Mouse (Mus musculus) stomach, embryonic 15.5 days (tissue): ENCODE measurements around the gene Uhrf1bp1. TPM values are rescaled to one million over a fixed set of nuclear protein-coding genes. Genes with fewer than 3 reads are reported as not detected.
"Not testable (repeated sequence)": the region's sequence is repeated elsewhere in the genome, so short reads cannot be mapped to it uniquely, and the experiment has no call there.

Source experiments
- ATAC-seq: fragments of 200-750 bp; cut with Nextera tagmentation; 2 replicates; pipeline ENCODE4 v1.8.0; 2017; ENCODE audit warnings: low read depth, moderate number of reproducible peaks, moderate TSS enrichment; ENCODE audit not compliant: insufficient read depth, low FRiP score
- H3K27ac ChIP-seq: fragments of 300-500 bp; sonication (generic); 2 replicates; pipeline ENCODE4 v1.5.1; 2015; ENCODE audit warnings: mild to moderate bottlenecking, inconsistent platforms
- H3K27me3 ChIP-seq: fragments of 300-500 bp; sonication (generic); replicated peaks from 2 replicates; pipeline ENCODE4 v1.6.1; 2015; ENCODE audit warnings: inconsistent platforms
- H3K36me3 ChIP-seq: fragments of 300-500 bp; sonication (generic); 2 replicates; pipeline ENCODE4 v1.6.1; 2015; ENCODE audit warnings: inconsistent platforms
- H3K4me1 ChIP-seq: fragments of 300-500 bp; sonication (generic); 2 replicates; pipeline ENCODE4 v1.6.1; 2015; ENCODE audit warnings: inconsistent platforms
- H3K4me2 ChIP-seq: fragments of 300-500 bp; sonication (generic); 2 replicates; pipeline ENCODE4 v1.6.1; 2015; ENCODE audit warnings: mild to moderate bottlenecking, inconsistent platforms
- H3K4me3 ChIP-seq: fragments of 300-500 bp; sonication (generic); replicated peaks from 2 replicates; pipeline ENCODE4 v1.5.1; 2015; ENCODE audit warnings: inconsistent platforms
- H3K9ac ChIP-seq: fragments of 300-500 bp; sonication (generic); 2 replicates; pipeline ENCODE4 v1.6.1; 2015; ENCODE audit warnings: inconsistent platforms
- H3K9me3 ChIP-seq: fragments of 300-500 bp; sonication (generic); 2 replicates; pipeline ENCODE4 v1.6.1; 2016; ENCODE audit warnings: inconsistent platforms
- WGBS: fragments of 180-500 bp; shearing (Covaris S2); methylation state at CpG from one replicate; pipeline ENCODE4 v1.1.7; 2015; 5-methylcytosine and 5-hydroxymethylcytosine counted together
- polyA plus RNA-seq: library from polyadenylated mRNA; unstranded; fragments of >200 nt; fragmentation: Nextera tagmentation; extraction: Ambion mirVana; gene quantifications from 2 replicates; pipeline ENCODE4 v1.2.1, GENCODE M21; 2015

Gene Uhrf1bp1
- polyA plus RNA-seq, 1 experiment from 2014 or later = 3.8 TPM

GRCm38 (mm10) chr17:27823142-27823905 lies 32.9 kb upstream of the Uhrf1bp1 start:
- Histone ChIP-seq H3K4me2 (no peak overlapping the region), H3K9me3 (no peaks in the 10 kb centered on the region), H3K4me3 (no peak overlapping the region), H3K27ac (no peak overlapping the region), H3K4me1 (peaks cover 31% of the 10 kb centered on the region), H3K36me3 (no peaks in the 10 kb centered on the region), H3K9ac (no peak overlapping the region), H3K27me3 (no peaks in the 10 kb centered on the region)
- WGBS = 77% methylated on average over 9 of the region's 9 CpGs
- ATAC-seq = no peak

GRCm38 (mm10) chr17:27824941-27825340 lies 31.3 kb upstream of the Uhrf1bp1 start:
- no peaks in the 10 kb centered on the region for H3K36me3 ChIP-seq
- 57% methylated on average over 1 of the region's 1 CpGs for WGBS
- ATAC-seq = no peak
- H3K4me3 ChIP-seq = no peak overlapping the region
- no peaks in the 10 kb centered on the region for H3K27me3 ChIP-seq
- H3K4me2 ChIP-seq = 0 out of 2 replicates have a peak overlapping the region, but pooled peaks have one; percentile 53
- H3K27ac ChIP-seq = no peak overlapping the region
- no peaks in the 10 kb centered on the region for H3K9me3 ChIP-seq
- peaks cover 23% of the 10 kb centered on the region for H3K4me1 ChIP-seq
- H3K9ac ChIP-seq = no peak overlapping the region

- Histone ChIP-seq H3K4me1 (peaks cover 23% of the 10 kb centered on the region), H3K36me3 (no peaks in the 10 kb centered on the region), H3K9me3 (no peaks in the 10 kb centered on the region), H3K9ac (no peak overlapping the region), H3K4me2 (peak overlapping the region; percentile 53), H3K4me3 (no peak overlapping the region), H3K27me3 (no peaks in the 10 kb centered on the region), H3K27ac (peak overlapping the region; percentile 51; the same call in 1 of the 2 replicates)
- no peak for ATAC-seq
- 42% methylated on average over 3 of the region's 3 CpGs for WGBS
These were observed 30.7 kb upstream of the Uhrf1bp1 start for GRCm38 (mm10) chr17:27825539-27825938.

GRCm38 (mm10) chr17:27825984-27826905 lies 30.0 kb upstream of the Uhrf1bp1 start:
- Histone ChIP-seq H3K9me3 (no peaks in the 10 kb centered on the region), H3K27me3 (no peaks in the 10 kb centered on the region), H3K4me2 (peak overlapping the region; percentile 53), H3K4me1 (peaks cover 18% of the 10 kb centered on the region), H3K9ac (no peak overlapping the region), H3K4me3 (peak overlapping the region; percentile 36), H3K27ac (peak overlapping the region; percentile 81), H3K36me3 (no peaks in the 10 kb centered on the region)
- 3% methylated on average over 22 of the region's 22 CpGs for WGBS
- ATAC-seq = peak; percentile 72

- H3K9me3 ChIP-seq = no peaks in the 10 kb centered on the region
- H3K4me2 ChIP-seq = peak overlapping the region; percentile 53
- peak; percentile 27; the same call in 1 of the 2 replicates for ATAC-seq
- no peaks in the 10 kb centered on the region for H3K36me3 ChIP-seq
- H3K27ac ChIP-seq = peak overlapping the region; percentile 81
- H3K4me3 ChIP-seq = peak overlapping the region; percentile 36
- no peaks in the 10 kb centered on the region for H3K27me3 ChIP-seq
- H3K9ac ChIP-seq = no peak overlapping the region
- 2% methylated on average over 8 of the region's 9 CpGs for WGBS
- H3K4me1 ChIP-seq = peaks cover 15% of the 10 kb centered on the region; the same call in 1 of the 2 replicates
These were observed 29.3 kb upstream of the Uhrf1bp1 start for GRCm38 (mm10) chr17:27826908-27827383.

DNA sequence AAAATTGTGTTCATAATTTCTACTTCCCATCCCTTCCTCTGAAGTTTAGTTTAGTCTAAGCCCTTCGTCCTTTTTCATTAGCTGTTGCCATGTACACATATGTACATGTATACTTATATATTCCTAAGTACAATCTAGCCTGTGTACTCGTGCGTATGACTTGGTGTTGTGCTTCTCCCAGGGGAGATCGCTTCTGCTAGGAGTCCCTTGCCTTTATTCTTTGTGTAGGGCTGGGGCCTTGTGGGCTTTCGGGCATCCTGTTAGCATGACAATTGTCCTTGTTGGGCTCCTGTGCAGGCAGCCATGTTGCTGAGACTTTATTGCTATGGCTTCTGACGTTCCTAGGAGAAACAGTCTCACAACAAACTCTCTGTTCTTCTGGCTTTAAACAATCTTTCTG lies 28.7 kb upstream of the Uhrf1bp1 start:
- no peak for ATAC-seq
- Histone ChIP-seq H3K4me3 (no peak overlapping the region), H3K36me3 (no peaks in the 10 kb centered on the region), H3K9me3 (no peaks in the 10 kb centered on the region), H3K9ac (no peak overlapping the region), H3K27ac (no peak overlapping the region), H3K4me2 (no peak overlapping the region), H3K27me3 (no peaks in the 10 kb centered on the region), H3K4me1 (peaks cover 15% of the 10 kb centered on the region; the same call in 1 of the 2 replicates)
- WGBS = 46% methylated on average over 6 of the region's 6 CpGs

DNA sequence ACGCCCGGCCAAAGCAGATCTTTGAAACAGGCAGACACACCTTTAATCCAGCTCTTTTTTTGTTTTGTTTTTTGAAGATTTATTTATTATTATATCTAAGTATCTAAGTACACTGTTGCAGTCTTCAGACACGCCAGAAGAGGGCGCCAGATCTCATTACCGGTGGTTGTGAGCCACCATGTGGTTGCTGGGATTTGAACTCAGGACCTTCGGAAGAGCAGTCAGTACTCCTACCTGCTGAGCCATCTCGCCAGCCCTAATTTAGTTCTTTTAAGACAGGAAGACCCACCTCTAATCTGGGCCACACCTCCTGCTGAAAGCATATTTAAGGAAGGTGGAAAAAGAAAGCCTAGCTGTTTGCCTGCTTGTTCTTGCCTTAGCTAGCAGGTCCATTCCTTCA lies 25.8 kb upstream of the Uhrf1bp1 start:
- 52% methylated on average over 7 of the region's 7 CpGs for WGBS
- H3K4me3 ChIP-seq = no peak overlapping the region
- no peaks in the 10 kb centered on the region for H3K9me3 ChIP-seq
- no peak overlapping the region for H3K4me2 ChIP-seq
- no peak overlapping the region for H3K9ac ChIP-seq
- no peak for ATAC-seq
- H3K27ac ChIP-seq = no peak overlapping the region
- H3K27me3 ChIP-seq = no peaks in the 10 kb centered on the region
- H3K36me3 ChIP-seq = no peaks in the 10 kb centered on the region
- peaks cover 12% of the 10 kb centered on the region; the same call in 1 of the 2 replicates for H3K4me1 ChIP-seq

DNA sequence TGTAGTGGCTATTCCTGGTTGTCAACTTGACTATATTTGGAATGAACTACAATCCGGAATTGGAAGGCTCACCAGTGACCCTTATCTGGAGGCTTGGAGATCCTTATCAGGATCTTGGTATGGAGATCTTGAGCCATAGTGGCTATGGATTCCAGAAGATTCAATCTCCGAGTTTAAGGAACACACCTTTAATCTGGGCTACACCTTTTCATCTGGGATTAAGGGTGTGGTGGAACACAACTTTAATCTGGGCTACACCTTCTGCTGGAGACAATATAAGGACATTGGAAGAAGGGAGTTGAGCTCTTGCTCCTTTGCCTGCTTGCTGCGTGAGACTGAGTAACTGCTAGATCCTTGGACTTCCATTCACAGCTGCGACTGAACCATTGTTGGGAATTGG lies 18.4 kb upstream of the Uhrf1bp1 start, which contains the start of gene Snrpc:
Gene Snrpc (plus strand): TSS at position 301 of the 400 bp plus-strand sequence.
- H3K4me2 ChIP-seq, H3K27ac ChIP-seq, ATAC-seq, H3K27me3 ChIP-seq, H3K4me3 ChIP-seq, H3K4me1 ChIP-seq, H3K9me3 ChIP-seq, H3K9ac ChIP-seq: not testable (repeated sequence)
- 79% methylated on average over 4 of the region's 4 CpGs for WGBS
- H3K36me3 ChIP-seq = peaks cover 11% of the 10 kb centered on the region

DNA sequence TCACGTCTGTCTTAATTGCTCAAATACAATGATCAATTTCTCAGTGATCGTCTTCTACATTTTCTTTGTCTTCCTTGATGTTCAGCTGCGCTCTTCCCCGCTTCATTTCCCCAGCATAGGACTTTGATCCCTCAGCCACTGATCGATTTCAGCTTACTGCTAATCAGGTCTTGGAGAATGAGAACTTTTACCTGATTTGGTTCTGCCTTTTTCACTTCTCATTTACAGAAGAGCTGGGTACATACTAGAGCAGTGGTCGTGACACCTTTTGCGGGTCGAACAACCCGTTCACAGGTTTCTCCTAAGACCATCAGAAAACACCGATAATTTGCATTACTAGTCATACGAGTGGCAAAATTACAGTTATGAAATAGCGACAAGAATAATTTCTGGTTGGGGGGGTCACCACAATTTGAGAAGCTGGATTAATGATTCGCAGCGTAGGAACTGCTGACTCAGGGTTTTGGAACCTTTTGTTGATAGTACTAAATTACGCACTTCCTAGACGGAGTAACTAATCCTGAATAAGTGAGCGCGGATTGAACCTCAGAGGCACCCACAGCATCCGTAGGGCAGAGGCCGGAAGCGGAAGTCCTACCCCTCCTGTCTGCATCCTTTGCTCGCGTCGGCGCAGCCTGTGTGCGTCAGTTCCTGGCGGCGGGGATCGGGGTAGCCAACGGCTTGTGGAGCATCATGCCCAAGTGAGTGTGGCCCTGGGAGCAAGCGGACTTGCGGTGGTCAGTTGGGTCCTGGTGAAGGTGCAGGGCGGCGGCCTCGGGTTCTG lies 16.6 kb upstream of the Uhrf1bp1 start:
- H3K4me1 ChIP-seq = peaks cover 5% of the 10 kb centered on the region; the same call in 1 of the 2 replicates
- 2% methylated on average over 35 of the region's 35 CpGs for WGBS
- H3K4me2 ChIP-seq = peak overlapping the region; percentile 63
- peak; percentile 99 for ATAC-seq
- peaks cover 21% of the 10 kb centered on the region for H3K36me3 ChIP-seq
- peak overlapping the region; percentile 53 for H3K27ac ChIP-seq
- H3K9ac ChIP-seq = peak overlapping the region; percentile 80; the same call in 1 of the 2 replicates
- peak overlapping the region; percentile 95 for H3K4me3 ChIP-seq
- no peaks in the 10 kb centered on the region for H3K9me3 ChIP-seq
- no peaks in the 10 kb centered on the region for H3K27me3 ChIP-seq

GRCm38 (mm10) chr17:27848351-27848750 lies 7.9 kb upstream of the Uhrf1bp1 start:
- 88% methylated on average over 1 of the region's 1 CpGs for WGBS
- Histone ChIP-seq H3K9ac (no peak overlapping the region), H3K4me2 (no peak overlapping the region), H3K4me3 (no peak overlapping the region), H3K4me1 (no peaks in the 10 kb centered on the region), H3K27me3 (no peaks in the 10 kb centered on the region), H3K9me3 (no peaks in the 10 kb centered on the region), H3K27ac (no peak overlapping the region), H3K36me3 (peaks cover 48% of the 10 kb centered on the region)
- ATAC-seq = no peak

DNA sequence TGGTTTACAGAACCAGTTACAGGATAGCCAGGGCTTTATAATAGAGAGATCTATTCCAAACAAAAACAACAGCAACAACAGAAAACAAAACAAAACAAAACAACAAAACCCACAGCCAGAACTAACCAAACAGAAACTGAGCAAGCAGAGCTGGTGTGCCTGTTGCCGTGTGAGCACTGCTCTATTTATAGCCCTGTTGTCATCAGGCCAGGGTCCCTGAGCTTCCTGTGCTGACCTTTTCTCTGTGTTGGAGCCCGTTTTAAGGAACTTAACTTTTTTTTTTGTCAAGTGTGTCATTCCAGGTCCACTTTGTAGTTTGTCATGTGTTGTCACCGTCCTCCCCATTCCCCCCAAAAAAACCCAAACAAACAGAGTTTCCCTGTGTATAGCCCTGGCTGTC lies 5.2 kb upstream of the Uhrf1bp1 start:
- no peaks in the 10 kb centered on the region for H3K4me1 ChIP-seq
- 72% methylated on average over 3 of the region's 3 CpGs for WGBS
- H3K36me3 ChIP-seq = peaks cover 39% of the 10 kb centered on the region

More for the DNA sequence above, 5.2 kb upstream of the Uhrf1bp1 start:
- no peak for ATAC-seq
- no peak overlapping the region for H3K27ac ChIP-seq
- no peaks in the 10 kb centered on the region for H3K9me3 ChIP-seq
- no peak overlapping the region for H3K4me2 ChIP-seq
- no peak overlapping the region for H3K9ac ChIP-seq
- no peaks in the 10 kb centered on the region for H3K27me3 ChIP-seq
- no peak overlapping the region for H3K4me3 ChIP-seq
